Mouse (Mus musculus) kidney, embryonic 15.5 days (tissue): ENCODE measurements at regions not wholly inside any gene's neighbourhood (a gene's known extent, or its start where the extent isn't known, plus 50 kb on each side); places are given as distances from the start of the nearest gene placed in this dataset.

Experiments
- ATAC-seq: fragments of 200-750 bp; cut with Nextera tagmentation; replicated peaks from 2 replicates; pipeline ENCODE4 v1.8.0; 2017; ENCODE audit warnings: moderate TSS enrichment; ENCODE audit not compliant: low FRiP score
- H3K27ac ChIP-seq: fragments of 300-500 bp; sonication (generic); 2 replicates; pipeline ENCODE4 v1.5.1; 2015; ENCODE audit warnings: mild to moderate bottlenecking, inconsistent platforms
- H3K27me3 ChIP-seq: fragments of 300-500 bp; sonication (generic); 2 replicates; pipeline ENCODE4 v1.6.1; 2015; ENCODE audit warnings: inconsistent platforms
- H3K36me3 ChIP-seq: fragments of 300-500 bp; sonication (generic); 2 replicates; pipeline ENCODE4 v1.6.1; 2015; ENCODE audit warnings: inconsistent platforms
- H3K4me1 ChIP-seq: fragments of 300-500 bp; sonication (generic); 2 replicates; pipeline ENCODE4 v1.6.1; 2015; ENCODE audit warnings: inconsistent platforms
- H3K4me2 ChIP-seq: fragments of 300-500 bp; sonication (generic); 2 replicates; pipeline ENCODE4 v1.6.1; 2015; ENCODE audit warnings: moderate library complexity, mild to moderate bottlenecking, inconsistent platforms
- H3K4me3 ChIP-seq: fragments of 300-500 bp; sonication (generic); replicated peaks from 2 replicates; pipeline ENCODE4 v1.5.1; 2015; ENCODE audit warnings: mild to moderate bottlenecking, inconsistent platforms
- H3K9ac ChIP-seq: fragments of 300-500 bp; sonication (generic); 2 replicates; pipeline ENCODE4 v1.6.1; 2015; ENCODE audit warnings: mild to moderate bottlenecking, inconsistent platforms
- H3K9me3 ChIP-seq: fragments of 300-500 bp; sonication (generic); replicated peaks from 2 replicates; pipeline ENCODE4 v1.6.1; 2016; ENCODE audit warnings: inconsistent platforms
- WGBS: fragments of 180-500 bp; shearing (Covaris S2); methylation state at CpG from one replicate; pipeline ENCODE4 v1.1.7; 2015; ENCODE audit warnings: mixed read lengths; 5-methylcytosine and 5-hydroxymethylcytosine counted together

DNA sequence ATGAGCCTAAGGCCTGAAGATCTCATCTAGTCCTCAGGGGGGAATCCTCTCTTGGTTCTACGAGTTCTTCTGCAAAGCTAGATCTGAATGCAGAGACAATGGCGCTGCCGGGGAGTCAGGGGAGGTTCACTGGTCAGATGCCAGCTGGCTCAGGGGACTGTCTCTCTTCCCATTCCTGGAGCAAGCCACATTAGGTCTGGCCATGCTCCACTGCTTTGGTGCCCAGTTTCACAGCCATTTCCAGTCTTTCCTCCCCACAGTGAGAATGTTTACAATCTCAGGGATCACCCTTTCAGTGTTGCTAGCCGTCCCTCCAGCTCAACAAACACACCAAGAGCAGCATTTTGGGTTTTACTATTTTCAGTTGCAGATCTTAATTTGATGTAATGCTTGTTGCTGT is 233.7 kb upstream of the Cdh11 start:
- Histone ChIP-seq H3K4me2 (no peak overlapping the region), H3K4me1 (no peaks in the 10 kb centered on the region), H3K36me3 (no peaks in the 10 kb centered on the region), H3K27me3 (no peaks in the 10 kb centered on the region), H3K4me3 (no peak overlapping the region), H3K9me3 (no peaks in the 10 kb centered on the region), H3K27ac (peak overlapping the region; percentile 39; the same call in 1 of the 2 replicates), H3K9ac (no peak overlapping the region)
- peak; percentile 78 for ATAC-seq
- WGBS = 57% methylated on average over 4 of the region's 4 CpGs

DNA sequence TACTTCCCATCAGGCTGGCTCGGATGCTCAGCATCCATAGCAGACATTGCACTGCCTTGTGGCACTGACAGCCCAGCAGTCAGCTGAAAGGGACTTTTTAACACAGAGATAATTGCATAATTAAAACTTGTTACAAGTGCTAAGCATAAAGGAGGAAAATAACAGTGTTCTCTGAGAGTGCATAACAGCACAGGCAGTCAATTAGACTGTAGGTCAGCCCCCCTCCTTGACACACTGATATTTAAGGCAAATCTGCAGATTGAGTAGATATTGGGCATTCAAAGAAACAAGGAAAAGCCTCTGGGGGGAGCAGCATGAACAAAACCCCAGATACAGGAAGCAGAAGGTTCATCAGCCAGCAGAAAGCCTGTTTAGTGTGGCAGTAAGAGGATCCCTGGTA is 237.8 kb upstream of the Cdh11 start:
- no peak overlapping the region for H3K9ac ChIP-seq
- WGBS = 78% methylated on average over 1 of the region's 1 CpGs
- H3K4me2 ChIP-seq = no peak overlapping the region
- no peaks in the 10 kb centered on the region for H3K9me3 ChIP-seq
- no peak overlapping the region for H3K4me3 ChIP-seq
- H3K36me3 ChIP-seq = no peaks in the 10 kb centered on the region
- H3K4me1 ChIP-seq = no peaks in the 10 kb centered on the region
- H3K27ac ChIP-seq = no peak overlapping the region
- no peaks in the 10 kb centered on the region for H3K27me3 ChIP-seq
- ATAC-seq = no peak

DNA sequence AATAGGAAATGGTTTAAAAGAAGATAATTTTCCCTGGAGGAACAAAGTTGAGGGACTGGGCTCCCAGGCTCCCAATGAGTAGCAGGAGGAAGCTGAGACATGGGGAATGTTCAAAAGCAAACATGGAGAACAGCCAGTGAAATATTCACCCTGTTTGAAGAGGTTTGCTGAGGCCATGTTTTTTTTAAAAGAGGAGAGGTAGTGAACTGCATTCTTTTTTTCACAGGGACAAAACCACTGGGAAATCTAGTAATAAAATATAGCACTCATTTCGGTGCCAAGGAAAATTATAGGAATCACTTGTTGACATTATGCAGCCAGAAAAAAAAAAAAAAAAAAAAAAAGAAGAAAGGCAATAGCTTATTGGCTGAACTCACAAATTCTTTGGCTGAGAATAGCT is 246.3 kb upstream of the Cdh11 start:
- ATAC-seq = no peak
- Histone ChIP-seq H3K4me3 (no peak overlapping the region), H3K4me2 (no peak overlapping the region), H3K4me1 (no peaks in the 10 kb centered on the region), H3K9ac (no peak overlapping the region), H3K27ac (no peak overlapping the region), H3K9me3 (no peaks in the 10 kb centered on the region), H3K36me3 (no peaks in the 10 kb centered on the region), H3K27me3 (no peaks in the 10 kb centered on the region)
- WGBS = 62% methylated on average over 1 of the region's 1 CpGs

DNA sequence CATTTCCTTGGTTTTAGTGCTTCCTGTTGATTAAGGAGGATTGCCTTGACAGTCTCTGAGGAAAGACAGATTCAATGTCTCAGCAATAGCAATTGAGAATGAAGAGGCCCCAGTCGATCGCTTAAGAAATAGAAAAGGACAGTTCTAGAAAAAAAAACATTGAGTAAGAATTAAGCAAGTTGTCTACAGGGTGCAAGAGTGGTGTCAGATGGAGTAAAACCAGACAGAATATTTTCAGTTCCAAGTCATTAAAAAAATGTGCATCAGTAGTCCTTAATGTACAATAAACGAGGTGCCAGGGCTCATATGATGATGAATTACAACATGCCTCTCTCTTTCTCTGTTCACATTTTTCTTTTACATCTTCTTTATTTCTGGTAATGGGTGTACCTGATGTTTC is 248.5 kb upstream of the Cdh11 start:
- no peak overlapping the region for H3K4me3 ChIP-seq
- H3K27ac ChIP-seq = no peak overlapping the region
- no peaks in the 10 kb centered on the region for H3K36me3 ChIP-seq
- 26% methylated on average over 3 of the region's 3 CpGs for WGBS
- no peaks in the 10 kb centered on the region for H3K4me1 ChIP-seq
- no peak overlapping the region for H3K9ac ChIP-seq
- no peaks in the 10 kb centered on the region for H3K9me3 ChIP-seq
- no peaks in the 10 kb centered on the region for H3K27me3 ChIP-seq
- no peak overlapping the region for H3K4me2 ChIP-seq
- ATAC-seq = no peak

DNA sequence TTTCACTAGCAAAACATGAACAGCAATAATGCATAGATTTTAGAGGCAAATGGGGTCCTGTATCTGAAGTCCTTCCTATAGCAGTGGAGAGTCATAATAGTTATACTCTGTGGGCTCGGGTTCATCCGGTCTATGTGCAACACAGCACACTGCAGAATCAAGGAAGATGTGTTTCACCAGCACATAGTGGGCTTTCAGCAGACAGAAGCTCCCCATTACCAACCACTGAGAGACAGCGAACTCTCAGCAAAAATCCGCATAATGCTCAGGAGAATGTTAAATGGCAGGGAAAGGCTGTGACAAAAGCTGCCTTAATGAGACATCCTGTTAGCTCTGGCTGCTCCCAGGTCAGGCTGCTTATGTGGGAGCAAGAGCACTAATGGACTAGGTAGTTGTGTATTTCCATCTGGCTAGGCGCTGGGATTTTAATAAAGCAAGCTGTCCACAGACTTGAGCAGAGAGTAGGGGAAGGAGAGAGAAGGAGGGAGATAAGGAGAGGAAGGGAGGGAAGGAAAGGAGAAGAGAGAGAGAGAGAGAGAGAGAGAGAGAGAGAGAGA is 286.7 kb upstream of the Cdh11 start:
- no peak overlapping the region for H3K27ac ChIP-seq
- no peaks in the 10 kb centered on the region for H3K9me3 ChIP-seq
- 86% methylated on average over 5 of the region's 5 CpGs for WGBS
- ATAC-seq = no peak
- no peak overlapping the region for H3K4me3 ChIP-seq
- H3K4me1 ChIP-seq = no peaks in the 10 kb centered on the region
- no peaks in the 10 kb centered on the region for H3K27me3 ChIP-seq
- no peak overlapping the region for H3K9ac ChIP-seq
- H3K4me2 ChIP-seq = no peak overlapping the region
- no peaks in the 10 kb centered on the region for H3K36me3 ChIP-seq

DNA sequence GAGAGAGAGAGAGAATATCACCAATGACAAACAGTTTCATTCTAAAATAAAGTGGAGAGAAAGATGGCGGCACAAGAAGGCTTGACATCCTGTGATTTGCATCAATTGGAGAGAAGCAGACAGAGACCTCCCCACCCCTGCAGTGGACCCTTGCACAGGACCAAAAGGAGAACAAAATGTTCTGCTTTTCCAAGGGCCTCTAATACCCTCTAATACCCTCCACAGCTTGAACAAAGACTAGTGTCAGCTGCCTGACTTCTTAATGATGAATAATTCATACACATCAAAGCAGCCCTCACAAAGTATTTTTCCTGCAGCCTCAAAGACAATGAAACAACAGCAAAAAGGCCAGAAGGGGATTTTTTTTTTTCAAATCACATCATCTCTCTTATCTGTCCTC is 287.2 kb upstream of the Cdh11 start:
- H3K4me3 ChIP-seq = no peak overlapping the region
- H3K36me3 ChIP-seq = no peaks in the 10 kb centered on the region
- no peak overlapping the region for H3K9ac ChIP-seq
- H3K4me2 ChIP-seq = no peak overlapping the region
- no peak overlapping the region for H3K27ac ChIP-seq
- ATAC-seq = no peak
- H3K9me3 ChIP-seq = no peaks in the 10 kb centered on the region
- H3K4me1 ChIP-seq = no peaks in the 10 kb centered on the region
- no peaks in the 10 kb centered on the region for H3K27me3 ChIP-seq
- 87% methylated on average over 1 of the region's 1 CpGs for WGBS

DNA sequence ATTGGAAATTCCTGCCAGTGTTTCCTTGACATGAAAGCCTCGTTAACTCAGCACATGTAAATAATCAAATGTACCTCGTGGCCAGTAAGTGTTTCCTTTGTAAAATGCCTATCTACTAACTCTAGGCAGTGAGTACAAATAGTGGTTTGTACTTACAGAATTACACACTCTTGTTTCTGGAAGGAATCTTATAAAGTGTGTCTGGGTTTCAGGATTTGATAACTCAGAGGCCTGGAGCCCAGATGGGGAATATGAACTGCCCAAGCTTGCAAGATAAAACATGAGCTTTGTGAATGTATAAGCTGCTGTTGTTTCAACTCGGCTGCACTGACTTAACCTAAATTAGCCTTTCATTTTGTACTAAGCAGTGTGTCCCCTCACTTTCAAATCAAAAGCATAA is 293.1 kb upstream of the Cdh11 start:
- WGBS = 47% methylated on average over 3 of the region's 3 CpGs
- H3K4me1 ChIP-seq = no peaks in the 10 kb centered on the region
- no peak overlapping the region for H3K4me2 ChIP-seq
- H3K4me3 ChIP-seq = no peak overlapping the region
- H3K9me3 ChIP-seq = no peaks in the 10 kb centered on the region
- no peak overlapping the region for H3K27ac ChIP-seq
- no peaks in the 10 kb centered on the region for H3K27me3 ChIP-seq
- no peaks in the 10 kb centered on the region for H3K36me3 ChIP-seq
- no peak for ATAC-seq
- H3K9ac ChIP-seq = no peak overlapping the region

DNA sequence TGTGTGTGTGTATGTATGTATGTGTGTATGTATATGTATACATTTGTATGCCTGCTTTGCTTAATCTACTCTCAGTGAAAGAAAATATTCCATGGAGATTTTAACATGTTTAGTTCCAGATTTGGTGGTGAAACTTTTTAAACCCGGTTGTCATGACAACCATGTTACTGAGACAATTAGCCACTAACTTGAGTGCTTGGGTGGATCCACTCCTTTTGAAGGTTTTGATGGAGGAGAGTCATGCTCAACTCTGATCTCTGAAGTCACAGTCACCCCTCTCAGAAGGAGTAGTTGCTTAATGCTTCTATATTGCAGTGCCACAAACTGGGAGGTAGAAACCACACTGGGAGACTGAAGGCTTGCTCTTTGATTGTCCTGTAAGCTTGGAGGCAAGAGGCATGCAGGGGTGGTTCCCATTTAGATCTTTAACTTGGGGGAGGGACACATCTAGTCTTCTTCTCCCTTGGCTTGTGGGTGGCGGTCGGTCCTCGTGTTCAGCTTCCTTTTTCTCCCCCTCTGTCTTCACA is 301.6 kb upstream of the Cdh11 start:
- WGBS = 62% methylated on average over 4 of the region's 4 CpGs

DNA sequence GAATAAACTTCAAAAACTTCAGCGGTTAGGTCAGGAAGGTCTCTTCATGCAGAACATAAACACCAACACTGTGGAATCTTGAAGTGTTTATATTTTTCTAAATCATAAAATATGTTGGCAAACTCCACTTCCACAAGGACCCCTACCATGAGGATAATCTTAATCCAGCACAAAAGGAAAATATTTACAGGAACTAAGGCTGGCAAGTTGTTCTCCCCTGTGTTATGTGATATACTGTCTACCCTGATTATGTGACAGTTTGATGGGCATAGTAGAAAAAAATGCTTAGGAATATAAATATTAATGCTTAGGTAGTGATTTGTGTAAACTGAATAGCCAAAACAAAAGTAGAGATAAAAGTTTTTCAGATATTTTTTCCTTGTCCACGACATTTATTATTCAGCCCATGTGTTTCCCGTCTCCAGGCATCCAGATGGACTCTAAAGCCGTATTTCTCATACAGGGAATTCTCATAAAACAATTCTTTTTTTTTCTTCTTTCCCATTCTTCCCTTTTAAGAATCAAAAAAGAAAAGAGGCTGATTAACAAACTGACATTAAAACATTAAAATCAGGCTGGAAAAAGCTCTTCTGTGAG is 311.2 kb upstream of the Cdh11 start:
- no peaks in the 10 kb centered on the region for H3K4me1 ChIP-seq
- H3K4me2 ChIP-seq = no peak overlapping the region
- H3K9ac ChIP-seq = no peak overlapping the region
- H3K27me3 ChIP-seq = no peaks in the 10 kb centered on the region
- no peaks in the 10 kb centered on the region for H3K9me3 ChIP-seq
- WGBS = 48% methylated on average over 4 of the region's 4 CpGs
- 0 out of 2 replicates have a peak overlapping the region, but pooled peaks have one; percentile 64 for H3K27ac ChIP-seq
- H3K36me3 ChIP-seq = no peaks in the 10 kb centered on the region
- peak; percentile 78 for ATAC-seq
- no peak overlapping the region for H3K4me3 ChIP-seq

More for the DNA sequence above, 301.6 kb upstream of the Cdh11 start:
- Histone ChIP-seq H3K4me1 (no peaks in the 10 kb centered on the region), H3K9me3 (no peaks in the 10 kb centered on the region), H3K4me2 (no peak overlapping the region), H3K36me3 (no peaks in the 10 kb centered on the region), H3K4me3 (no peak overlapping the region), H3K27me3 (no peaks in the 10 kb centered on the region), H3K27ac (no peak overlapping the region), H3K9ac (no peak overlapping the region)
- no peak for ATAC-seq

DNA sequence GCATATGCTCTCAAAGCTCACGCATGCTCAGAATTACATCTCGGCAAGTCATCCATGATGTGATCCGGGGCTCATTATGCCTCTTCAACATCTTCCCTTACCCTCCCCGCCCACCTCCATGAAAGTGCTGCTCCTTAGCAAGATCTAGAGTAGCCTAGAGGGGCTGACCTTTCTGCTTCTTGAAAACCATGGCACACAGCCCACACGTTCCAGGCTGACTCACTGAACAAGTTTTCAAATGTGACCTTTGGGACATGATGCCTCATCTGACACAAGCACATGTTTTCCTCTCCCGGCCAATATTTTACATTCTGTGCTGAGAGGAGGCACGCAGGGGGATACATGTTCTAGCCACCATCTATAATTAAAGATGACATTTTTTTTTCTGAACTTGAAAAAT is 340.1 kb upstream of the Cdh11 start:
- H3K4me1 ChIP-seq = no peaks in the 10 kb centered on the region
- 68% methylated on average over 7 of the region's 7 CpGs for WGBS
- H3K27ac ChIP-seq = no peak overlapping the region
- H3K9me3 ChIP-seq = no peaks in the 10 kb centered on the region
- no peak overlapping the region for H3K4me3 ChIP-seq
- H3K9ac ChIP-seq = no peak overlapping the region
- ATAC-seq = no peak
- H3K36me3 ChIP-seq = no peaks in the 10 kb centered on the region
- no peaks in the 10 kb centered on the region for H3K27me3 ChIP-seq
- no peak overlapping the region for H3K4me2 ChIP-seq

DNA sequence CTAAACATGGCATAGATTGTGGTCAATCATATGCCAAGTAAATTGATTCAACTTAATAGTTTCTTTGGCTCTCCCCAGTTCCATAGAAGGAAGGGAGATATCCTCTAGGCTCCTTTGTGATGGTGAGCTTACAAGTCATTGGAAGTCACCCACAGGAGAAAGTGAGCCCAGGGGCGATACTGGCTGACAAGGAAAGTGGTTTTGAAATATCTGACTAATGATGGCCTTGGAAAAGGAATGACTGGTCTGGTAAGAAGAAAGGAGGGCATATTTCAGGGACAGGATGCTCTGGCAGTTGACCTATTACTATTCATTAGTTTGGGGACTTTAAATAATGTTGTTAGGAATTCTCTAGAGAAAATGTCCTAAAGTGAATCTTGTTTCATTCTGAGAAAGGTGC is 352.7 kb upstream of the Cdh11 start:
- ATAC-seq = no peak
- Histone ChIP-seq H3K27ac (no peak overlapping the region), H3K4me3 (no peak overlapping the region), H3K4me1 (no peaks in the 10 kb centered on the region), H3K4me2 (no peak overlapping the region), H3K27me3 (no peaks in the 10 kb centered on the region), H3K9me3 (no peaks in the 10 kb centered on the region), H3K9ac (no peak overlapping the region), H3K36me3 (no peaks in the 10 kb centered on the region)
- WGBS = 84% methylated on average over 1 of the region's 1 CpGs

DNA sequence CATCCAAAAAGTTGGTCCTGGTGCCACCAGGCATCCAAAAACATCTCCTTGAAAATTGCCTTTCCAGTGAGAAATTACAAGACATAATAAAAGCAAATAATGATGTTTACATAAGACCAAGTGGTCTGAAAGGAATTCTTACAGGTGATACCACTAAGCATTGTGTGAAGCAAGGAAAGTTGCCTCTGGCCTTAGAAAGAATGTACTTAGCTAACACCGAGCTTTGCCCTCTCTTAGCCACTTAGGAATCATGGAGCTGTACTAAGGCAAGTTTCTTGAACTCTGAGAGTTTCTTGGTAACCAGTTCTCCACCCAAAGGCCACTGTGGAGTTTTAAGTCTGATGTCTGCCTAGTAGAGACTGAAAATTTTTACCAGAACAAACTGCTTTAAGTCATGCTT is 359.4 kb upstream of the Cdh11 start:
- Histone ChIP-seq H3K4me1 (no peaks in the 10 kb centered on the region), H3K27me3 (no peaks in the 10 kb centered on the region), H3K4me2 (no peak overlapping the region), H3K27ac (no peak overlapping the region), H3K9ac (no peak overlapping the region), H3K36me3 (no peaks in the 10 kb centered on the region), H3K4me3 (no peak overlapping the region), H3K9me3 (no peaks in the 10 kb centered on the region)
- no peak for ATAC-seq
- 85% methylated on average over 1 of the region's 1 CpGs for WGBS

DNA sequence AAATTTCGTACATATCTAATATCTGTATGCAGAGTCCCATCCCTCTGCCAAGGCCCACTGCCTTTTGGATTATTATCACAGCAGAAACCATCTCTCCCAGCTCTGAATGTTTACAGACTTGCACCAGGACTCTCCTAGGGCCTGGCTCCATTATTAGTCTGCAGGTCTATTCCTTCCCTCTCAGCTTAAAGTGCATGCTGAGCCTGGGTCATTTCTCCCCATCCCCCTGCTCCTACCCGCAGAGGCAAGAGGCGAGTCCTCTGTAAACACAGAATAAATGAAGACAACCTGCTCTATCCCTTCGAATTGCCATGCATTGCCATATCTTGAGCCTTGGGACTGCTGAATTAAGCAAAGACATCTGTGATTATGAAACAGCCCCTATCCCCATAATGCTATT is 362.6 kb upstream of the Cdh11 start:
- H3K4me2 ChIP-seq = no peak overlapping the region
- H3K27ac ChIP-seq = no peak overlapping the region
- no peak overlapping the region for H3K4me3 ChIP-seq
- no peak for ATAC-seq
- H3K9me3 ChIP-seq = no peaks in the 10 kb centered on the region
- no peaks in the 10 kb centered on the region for H3K4me1 ChIP-seq
- H3K36me3 ChIP-seq = no peaks in the 10 kb centered on the region
- no peak overlapping the region for H3K9ac ChIP-seq
- no peaks in the 10 kb centered on the region for H3K27me3 ChIP-seq
- 72% methylated on average over 4 of the region's 4 CpGs for WGBS
